Mouse (Mus musculus): ENCODE measurements around the gene Ctu2.

Gene Ctu2

GRCm38 (mm10) chr8:122515699-122516098 lies 39.8 kb downstream of the Ctu2 start:
- Histone ChIP-seq H3K36me3 (ENCODE audit: insufficient read depth, low read length) (peaks cover 73% of the 10 kb centered on the region), H3K9me3 (ENCODE audit: low read length) (no peaks in the 10 kb centered on the region), H3K27me3 (ENCODE audit: insufficient read depth, low read length) (no peaks in the 10 kb centered on the region), H3K4me3 (replicated peaks; ENCODE audit: low read length) (no peak overlapping the region), H3K4me1 (replicated peaks; ENCODE audit: low read depth, low read length) (peaks cover 100% of the 10 kb centered on the region)
- no peak for TF ChIP-seq POU5F1 (IDR thresholded peaks at IDR 0.05; ENCODE audit: borderline replicate concordance, low read length)
- no peak for TF ChIP-seq NANOG (IDR thresholded peaks at IDR 0.05; ENCODE audit: borderline replicate concordance, low read length)
- TF ChIP-seq CTCF (conservative IDR thresholded peaks at IDR 0.05; ENCODE audit: low read length), result no peak

GRCm38 (mm10) chr8:122517541-122518190 lies 41.7 kb downstream of the Ctu2 start:
- peaks cover 98% of the 10 kb centered on the region for H3K4me1 ChIP-seq (replicated peaks; ENCODE audit: low read depth, low read length)
- H3K9me3 ChIP-seq (ENCODE audit: low read length), result no peaks in the 10 kb centered on the region
- H3K4me3 ChIP-seq (replicated peaks; ENCODE audit: low read length), result peak overlapping the region; percentile 32
- peaks cover 54% of the 10 kb centered on the region for H3K36me3 ChIP-seq (ENCODE audit: insufficient read depth, low read length)
- H3K27me3 ChIP-seq (ENCODE audit: insufficient read depth, low read length), result no peaks in the 10 kb centered on the region
- TF ChIP-seq POU5F1 (IDR thresholded peaks at IDR 0.05; ENCODE audit: borderline replicate concordance, low read length), result no peak
- TF ChIP-seq NANOG (IDR thresholded peaks at IDR 0.05; ENCODE audit: borderline replicate concordance, low read length), result no peak
- no peak for TF ChIP-seq CTCF (conservative IDR thresholded peaks at IDR 0.05; ENCODE audit: low read length)

- Histone ChIP-seq H3K27me3 (ENCODE audit: insufficient read depth, low read length) (no peaks in the 10 kb centered on the region), H3K4me3 (replicated peaks; ENCODE audit: low read length) (peak overlapping the region; percentile 59), H3K4me1 (replicated peaks; ENCODE audit: low read depth, low read length) (peaks cover 92% of the 10 kb centered on the region), H3K36me3 (ENCODE audit: insufficient read depth, low read length) (peaks cover 34% of the 10 kb centered on the region), H3K9me3 (ENCODE audit: low read length) (no peaks in the 10 kb centered on the region)
- TF ChIP-seq POU5F1 (IDR thresholded peaks at IDR 0.05; ENCODE audit: borderline replicate concordance, low read length) (no peak), CTCF (conservative IDR thresholded peaks at IDR 0.05; ENCODE audit: low read length) (no peak), NANOG (IDR thresholded peaks at IDR 0.05; ENCODE audit: borderline replicate concordance, low read length) (no peak)
Observed at GRCm38 (mm10) chr8:122520611-122521010, 44.7 kb downstream of the Ctu2 start.

- Histone ChIP-seq H3K9me3 (ENCODE audit: low read length) (no peaks in the 10 kb centered on the region), H3K36me3 (ENCODE audit: insufficient read depth, low read length) (peaks cover 38% of the 10 kb centered on the region), H3K4me3 (replicated peaks; ENCODE audit: low read length) (peak overlapping the region; percentile 73), H3K27me3 (ENCODE audit: insufficient read depth, low read length) (no peaks in the 10 kb centered on the region), H3K4me1 (replicated peaks; ENCODE audit: low read depth, low read length) (peaks cover 92% of the 10 kb centered on the region)
- TF ChIP-seq POU5F1 (IDR thresholded peaks at IDR 0.05; ENCODE audit: borderline replicate concordance, low read length) (no peak), NANOG (IDR thresholded peaks at IDR 0.05; ENCODE audit: borderline replicate concordance, low read length) (0 out of 2 replicates have a peak, but pooled peaks have one; percentile 8), CTCF (conservative IDR thresholded peaks at IDR 0.05; ENCODE audit: low read length) (no peak)
Observed at GRCm38 (mm10) chr8:122522796-122523651, 47.1 kb downstream of the Ctu2 start.

DNA sequence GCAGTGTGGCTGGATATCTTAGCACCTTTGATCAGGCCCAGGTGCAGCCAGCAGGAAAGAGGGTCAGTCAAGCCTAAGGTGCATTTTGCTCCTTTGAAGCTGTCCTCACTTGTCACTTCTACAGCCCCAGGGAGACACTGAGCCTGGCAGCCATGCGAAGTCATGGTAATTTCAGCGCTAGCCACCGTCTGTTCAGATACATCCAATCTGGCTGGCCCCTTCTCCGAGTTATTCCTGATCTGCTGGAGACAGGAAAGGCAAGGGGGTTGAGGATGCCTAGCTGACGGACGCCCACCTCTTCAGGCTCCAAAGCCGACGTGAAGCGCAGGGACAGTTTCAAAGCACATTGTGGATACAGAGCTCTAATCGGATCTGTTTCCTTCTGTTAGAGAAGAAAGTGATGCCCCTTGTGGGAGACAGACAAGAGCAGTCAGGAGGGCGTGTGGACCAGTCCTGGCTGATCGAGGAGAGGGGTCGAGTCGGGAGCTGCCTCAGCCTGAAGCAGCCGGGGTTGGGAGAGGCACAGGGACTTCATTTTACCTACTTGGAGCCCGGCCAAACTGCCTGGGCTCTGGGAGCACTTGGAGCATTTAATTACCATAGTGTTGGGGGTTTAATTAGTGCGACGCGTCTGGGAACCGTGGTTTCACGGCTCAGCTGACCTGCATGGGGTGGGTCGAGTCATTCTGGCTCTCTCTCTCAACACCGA lies 47.9 kb downstream of the Ctu2 start:
- Histone ChIP-seq H3K9me3 (ENCODE audit: low read length) (no peaks in the 10 kb centered on the region), H3K4me1 (replicated peaks; ENCODE audit: low read depth, low read length) (peaks cover 88% of the 10 kb centered on the region), H3K36me3 (ENCODE audit: insufficient read depth, low read length) (peaks cover 35% of the 10 kb centered on the region), H3K4me3 (replicated peaks; ENCODE audit: low read length) (peak overlapping the region; percentile 73), H3K27me3 (ENCODE audit: insufficient read depth, low read length) (no peaks in the 10 kb centered on the region)
- no peak for TF ChIP-seq CTCF (conservative IDR thresholded peaks at IDR 0.05; ENCODE audit: low read length)
- no peak for TF ChIP-seq NANOG (IDR thresholded peaks at IDR 0.05; ENCODE audit: borderline replicate concordance, low read length)

GRCm38 (mm10) chr8:122524506-122524905 lies 48.6 kb downstream of the Ctu2 start:
- TF ChIP-seq POU5F1 (IDR thresholded peaks at IDR 0.05; ENCODE audit: borderline replicate concordance, low read length), result no peak
- no peak for TF ChIP-seq NANOG (IDR thresholded peaks at IDR 0.05; ENCODE audit: borderline replicate concordance, low read length)
- no peak for TF ChIP-seq CTCF (conservative IDR thresholded peaks at IDR 0.05; ENCODE audit: low read length)
- Histone ChIP-seq H3K4me3 (replicated peaks; ENCODE audit: low read length) (peak overlapping the region; percentile 73), H3K36me3 (ENCODE audit: insufficient read depth, low read length) (peaks cover 40% of the 10 kb centered on the region), H3K4me1 (replicated peaks; ENCODE audit: low read depth, low read length) (peaks cover 88% of the 10 kb centered on the region), H3K9me3 (ENCODE audit: low read length) (no peaks in the 10 kb centered on the region), H3K27me3 (ENCODE audit: insufficient read depth, low read length) (no peaks in the 10 kb centered on the region)

- Histone ChIP-seq H3K27me3 (ENCODE audit: insufficient read depth, low read length) (no peaks in the 10 kb centered on the region), H3K4me1 (replicated peaks; ENCODE audit: low read depth, low read length) (peaks cover 86% of the 10 kb centered on the region), H3K4me3 (replicated peaks; ENCODE audit: low read length) (peak overlapping the region; percentile 73), H3K9me3 (ENCODE audit: low read length) (no peaks in the 10 kb centered on the region), H3K36me3 (ENCODE audit: insufficient read depth, low read length) (peaks cover 42% of the 10 kb centered on the region)
- TF ChIP-seq NANOG (IDR thresholded peaks at IDR 0.05; ENCODE audit: borderline replicate concordance, low read length) (no peak), POU5F1 (IDR thresholded peaks at IDR 0.05; ENCODE audit: borderline replicate concordance, low read length) (no peak), CTCF (conservative IDR thresholded peaks at IDR 0.05; ENCODE audit: low read length) (no peak)
Observed at GRCm38 (mm10) chr8:122525004-122525403, 49.1 kb downstream of the Ctu2 start.

DNA sequence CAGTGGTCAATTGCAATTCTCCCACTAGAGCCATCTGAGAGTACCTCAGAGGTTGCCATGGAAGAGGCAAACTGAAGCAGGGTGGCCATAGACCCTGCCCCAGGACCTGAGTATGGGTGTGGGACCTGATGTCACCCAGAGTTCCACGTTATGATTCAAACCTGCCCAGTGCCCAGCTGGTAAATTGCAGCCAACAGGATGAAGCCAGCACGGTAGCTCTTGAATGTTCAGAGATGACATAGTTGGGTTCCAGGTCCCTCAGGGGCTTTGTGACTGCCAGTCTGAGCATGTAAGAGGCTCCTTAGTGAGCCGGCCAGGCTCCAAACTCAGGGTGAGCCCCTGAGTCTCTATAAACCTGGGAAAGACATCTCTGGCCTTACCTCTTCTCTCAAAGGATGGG lies 50.1 kb downstream of the Ctu2 start:
- H3K4me3 ChIP-seq (replicated peaks; ENCODE audit: low read length), result peak overlapping the region; percentile 73
- no peaks in the 10 kb centered on the region for H3K9me3 ChIP-seq (ENCODE audit: low read length)
- H3K36me3 ChIP-seq (ENCODE audit: insufficient read depth, low read length), result peaks cover 52% of the 10 kb centered on the region
- TF ChIP-seq POU5F1 (IDR thresholded peaks at IDR 0.05; ENCODE audit: borderline replicate concordance, low read length) (no peak), CTCF (conservative IDR thresholded peaks at IDR 0.05; ENCODE audit: low read length) (no peak), NANOG (IDR thresholded peaks at IDR 0.05; ENCODE audit: borderline replicate concordance, low read length) (no peak)
- H3K4me1 ChIP-seq (replicated peaks; ENCODE audit: low read depth, low read length), result peaks cover 86% of the 10 kb centered on the region
- H3K27me3 ChIP-seq (ENCODE audit: insufficient read depth, low read length), result no peaks in the 10 kb centered on the region
